Mouse (Mus musculus): ENCODE results near the gene Elmsan1. TPM values are rescaled to one million over a fixed set of nuclear protein-coding genes. Genes with fewer than 3 reads are reported as not detected.
A peak's percentile ranks its signal among the peaks of the same experiment; 100 is the strongest.

The Elmsan1 gene
- total RNA-seq, 4 experiments from 2014 or later: 17.8 to 23.3 (median 20.3) TPM

- DNase-seq (ENCODE audit: low spot score in 2 of 2): no peak
Observed at GRCm38 (mm10) chr12:84152352-84153190, 66.1 kb downstream of the Elmsan1 start.

- no peak for DNase-seq (ENCODE audit: low spot score in 2 of 2)
Observed at GRCm38 (mm10) chr12:84151911-84152310, 66.8 kb downstream of the Elmsan1 start.

DNA sequence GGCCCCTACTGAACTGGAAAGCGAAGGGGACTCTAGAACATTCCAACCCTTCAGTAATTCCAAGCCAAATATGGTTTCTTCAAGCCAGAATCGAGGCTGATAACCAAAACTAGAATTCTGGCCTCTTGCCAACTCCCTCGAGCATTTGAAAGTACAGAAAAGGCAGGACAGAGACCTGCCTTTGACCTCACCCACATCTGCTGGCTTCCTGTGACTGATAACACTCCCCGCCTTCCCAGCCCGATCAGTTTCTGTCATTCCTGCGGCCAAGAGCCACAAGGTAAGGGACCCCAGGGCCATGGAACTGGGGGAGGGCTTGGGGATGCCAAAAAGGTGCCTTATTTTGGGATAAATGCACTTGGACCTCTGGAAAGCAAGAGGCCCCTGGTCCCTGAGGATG is 67.7 kb downstream of the Elmsan1 start:
- DNase-seq (ENCODE audit: low spot score in 2 of 2): no peak

DNA sequence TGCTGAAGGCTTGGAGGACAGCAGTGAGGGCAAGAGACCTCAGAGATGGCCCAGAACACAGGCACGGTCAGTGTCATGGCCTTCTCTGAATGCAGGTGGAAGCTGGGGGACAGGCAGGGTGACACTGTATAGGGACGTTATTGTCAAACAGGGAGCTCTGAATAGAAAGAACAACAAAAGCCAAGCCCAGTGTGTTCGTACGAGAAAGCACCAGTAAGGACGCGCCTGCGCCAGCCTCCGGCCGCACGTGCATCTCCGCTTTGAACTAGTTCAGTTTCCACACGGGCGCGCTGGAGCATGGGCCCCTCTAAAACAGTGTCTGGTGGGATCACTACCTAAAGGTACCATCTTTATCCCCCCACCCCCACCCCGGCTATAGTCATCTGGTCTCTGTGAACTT is 68.7 kb downstream of the Elmsan1 start:
- no peak for DNase-seq (ENCODE audit: low spot score in 2 of 2)

- DNase-seq (ENCODE audit: low spot score in 2 of 2): no peak
Observed at GRCm38 (mm10) chr12:84148622-84149012, 70.1 kb downstream of the Elmsan1 start.

DNA sequence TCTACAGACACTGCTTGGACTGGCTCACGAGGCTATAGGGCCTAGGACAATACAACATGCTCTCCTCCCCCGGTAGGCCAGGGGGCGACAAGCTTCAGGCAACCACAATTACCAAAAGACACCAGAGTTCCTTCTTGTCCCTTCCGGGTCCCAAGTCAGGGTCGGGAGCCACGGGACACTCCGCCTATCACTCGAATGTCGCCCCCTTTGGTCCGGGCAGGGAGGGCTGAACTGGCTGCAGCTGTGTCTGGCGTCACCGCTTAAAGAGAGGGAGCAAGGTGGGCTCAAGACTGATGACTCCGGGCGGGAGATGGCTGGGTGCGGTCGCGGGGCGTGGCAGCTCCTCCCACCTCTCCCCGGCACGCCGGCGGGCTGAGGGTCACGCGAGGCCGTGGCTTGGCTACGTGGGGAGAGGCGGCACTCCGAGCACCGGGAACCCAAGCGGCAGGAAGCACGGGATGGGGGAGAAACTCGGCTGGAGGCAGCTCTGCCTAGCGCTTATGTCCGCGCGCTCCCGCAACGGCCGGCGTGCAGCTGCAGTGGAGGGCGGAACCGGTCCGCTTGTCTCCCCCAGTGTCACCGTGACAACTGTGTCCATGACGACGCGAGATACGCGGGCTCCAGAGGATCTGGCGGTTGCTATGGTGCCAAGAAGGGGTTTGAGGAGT is 70.6 kb downstream of the Elmsan1 start, which contains the start of gene Pnma1:
Gene Pnma1, minus strand, starts transcription at position 536 of the 668 bp plus-strand sequence.
- peak; percentile 52 to 77 for DNase-seq (ENCODE audit: low spot score in 2 of 2)

DNA sequence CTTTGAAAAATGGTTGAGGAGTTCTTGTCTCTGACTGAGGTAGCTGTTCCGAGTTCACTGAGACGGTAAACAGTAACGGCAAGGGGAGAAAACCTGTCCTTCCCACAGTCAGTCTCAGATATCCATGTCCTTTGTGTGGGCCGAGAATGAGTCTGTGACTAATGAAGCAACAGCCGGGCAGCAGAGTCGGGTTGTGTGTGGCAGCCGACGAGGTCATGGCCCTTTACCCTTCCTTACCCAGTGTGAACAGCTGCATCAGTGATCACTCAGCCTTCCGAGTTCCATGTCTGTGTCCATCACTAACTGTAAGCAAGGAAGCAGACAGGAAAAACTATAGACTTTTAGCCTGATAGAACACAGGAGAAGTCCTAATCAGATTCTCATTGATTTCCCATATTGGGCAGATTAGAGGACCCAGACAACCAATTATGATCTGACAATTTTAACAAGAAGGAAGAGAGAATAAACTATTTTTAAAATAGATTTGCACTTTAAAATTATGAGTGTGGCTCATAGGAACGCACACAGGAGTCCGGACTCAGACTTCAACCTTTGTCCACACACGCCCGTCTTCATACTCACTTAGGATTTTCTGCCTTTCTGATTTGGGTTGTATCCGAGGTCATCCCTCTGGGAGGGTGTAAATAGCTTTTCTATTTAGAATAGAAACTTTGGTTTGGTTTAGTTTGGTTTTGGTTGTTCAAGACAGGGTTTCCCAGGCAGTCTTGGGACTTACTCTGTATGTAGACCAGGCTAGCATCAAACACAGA is 76.2 kb downstream of the Elmsan1 start:
- DNase-seq (ENCODE audit: low spot score in 2 of 2): no peak

- DNase-seq (ENCODE audit: low spot score in 2 of 2): no peak
Observed at GRCm38 (mm10) chr12:84141271-84141670, 77.4 kb downstream of the Elmsan1 start.

GRCm38 (mm10) chr12:84140135-84140534 is 78.5 kb downstream of the Elmsan1 start:
- no peak for DNase-seq (ENCODE audit: low spot score in 2 of 2)

- no peak for DNase-seq (ENCODE audit: low spot score in 2 of 2)
Observed at GRCm38 (mm10) chr12:84137131-84137530, 81.5 kb downstream of the Elmsan1 start.

GRCm38 (mm10) chr12:84132265-84132664 is 86.4 kb downstream of the Elmsan1 start:
- DNase-seq (ENCODE audit: low spot score in 2 of 2): no peak

DNA sequence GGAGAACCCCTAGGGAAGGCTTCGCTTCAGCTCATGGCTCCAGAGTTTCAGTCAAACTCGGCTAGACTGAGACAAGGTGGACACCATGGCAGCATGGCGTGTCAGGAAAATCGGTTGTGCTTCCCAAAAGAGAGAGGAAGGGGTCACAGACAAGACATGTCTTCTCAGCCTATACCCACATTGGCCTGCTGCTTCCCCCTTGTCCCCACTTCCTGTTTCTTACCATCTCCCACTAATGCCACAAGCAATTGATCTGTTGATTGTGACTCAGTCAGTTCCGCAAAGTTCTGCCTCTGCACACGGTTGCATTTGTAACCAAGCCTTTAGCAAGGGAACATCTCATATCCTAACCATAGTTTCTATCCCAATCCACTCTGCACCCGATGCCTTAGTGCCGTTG is 88.8 kb downstream of the Elmsan1 start:
- DNase-seq (ENCODE audit: low spot score in 2 of 2): no peak

- no peak for DNase-seq (ENCODE audit: low spot score in 2 of 2)
Observed at GRCm38 (mm10) chr12:84128576-84128975, 90.1 kb downstream of the Elmsan1 start.

DNA sequence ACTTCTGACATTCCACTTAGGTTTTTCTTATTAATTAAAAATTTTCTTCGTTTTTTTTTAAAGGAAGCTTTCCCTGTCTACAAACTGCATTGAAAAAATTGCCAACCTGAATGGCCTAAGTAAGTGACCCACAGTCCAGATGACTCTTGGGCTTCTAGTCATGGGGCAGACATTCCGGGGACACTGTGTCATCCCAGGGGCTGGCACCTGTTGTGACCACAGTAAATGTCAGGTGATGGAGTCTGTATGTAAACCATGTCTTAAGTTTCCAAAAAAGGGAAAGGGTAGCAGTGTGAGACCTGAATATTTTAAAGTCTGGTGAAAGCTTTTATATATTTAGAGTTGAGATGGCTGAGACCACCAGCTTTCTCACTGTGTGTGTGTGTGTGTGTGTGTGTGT is 91.8 kb downstream of the Elmsan1 start:
- DNase-seq (ENCODE audit: low spot score in 2 of 2): no peak

GRCm38 (mm10) chr12:84125892-84126291 is 92.8 kb downstream of the Elmsan1 start:
- no peak for DNase-seq (ENCODE audit: low spot score in 2 of 2)

- DNase-seq (ENCODE audit: low spot score in 2 of 2): no peak
Observed at GRCm38 (mm10) chr12:84119584-84119983, 99.1 kb downstream of the Elmsan1 start.

DNA sequence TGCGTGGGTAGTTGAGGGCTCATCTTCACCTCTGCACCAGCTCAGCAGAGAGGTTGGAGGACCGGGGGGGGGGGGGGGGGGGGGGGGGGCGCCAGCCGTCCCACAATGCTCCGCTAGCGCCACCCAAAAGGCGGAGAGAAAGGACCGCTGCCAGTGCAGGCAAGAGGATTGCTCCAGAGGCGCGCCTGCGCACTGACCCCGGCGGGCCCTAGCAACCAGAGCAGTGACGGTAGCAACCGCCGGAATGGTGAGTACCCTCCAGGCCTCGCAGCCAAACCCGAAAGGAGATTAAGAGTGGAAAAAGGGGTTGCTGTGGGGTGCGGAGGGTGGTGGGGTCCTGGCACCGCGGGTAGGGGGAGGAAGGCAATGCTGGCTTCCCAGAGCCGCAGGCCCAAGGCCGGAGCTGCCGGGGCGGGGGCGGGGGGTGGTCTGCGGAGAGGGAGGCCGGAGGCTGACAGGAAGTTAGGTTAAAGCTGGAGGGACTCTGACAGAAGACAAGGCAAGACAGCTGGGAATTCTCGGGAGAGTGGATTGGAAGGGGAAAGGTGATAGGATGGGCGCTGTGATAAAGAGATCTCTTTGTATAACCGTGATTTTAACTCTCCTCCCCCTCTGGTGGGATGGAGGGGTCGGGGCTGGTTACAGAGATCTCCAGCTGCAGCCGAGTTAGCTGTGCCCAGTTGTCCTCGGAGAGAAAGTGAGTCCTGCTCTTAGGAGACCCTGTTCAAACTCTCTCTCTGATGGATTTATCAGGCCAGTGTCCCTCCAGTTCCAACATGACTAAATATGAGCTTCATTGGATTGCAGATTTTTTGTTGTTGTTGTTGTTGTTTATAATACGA is 104.3 kb downstream of the Elmsan1 start, which contains the start of gene Dnal1:
Gene Dnal1, plus strand, starts transcription at position 214 of the 842 bp plus-strand sequence.
- peak; percentile 61 to 84 for DNase-seq (ENCODE audit: low spot score in 2 of 2)

- DNase-seq (ENCODE audit: low spot score in 2 of 2): no peak
Observed at GRCm38 (mm10) chr12:84113676-84114075, 105.0 kb downstream of the Elmsan1 start.

DNA sequence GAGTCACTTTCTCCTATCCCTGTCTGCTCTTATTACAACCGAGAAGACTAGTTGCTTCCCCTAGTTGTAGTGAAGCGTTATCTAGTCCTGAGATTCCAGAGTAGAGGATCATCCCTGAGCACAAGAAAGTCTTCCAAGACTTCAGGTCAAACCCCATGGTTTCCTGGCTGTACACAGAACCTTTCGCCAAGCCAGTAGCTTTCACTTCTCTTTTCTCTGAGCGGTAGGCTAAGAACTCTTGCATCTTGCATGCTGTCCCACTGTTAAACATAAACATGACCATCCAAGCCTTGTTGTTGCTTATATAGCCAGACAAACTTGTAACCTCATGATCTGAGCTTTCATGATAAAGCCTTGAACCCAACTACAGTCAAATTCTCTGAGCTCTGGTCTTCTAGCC is 107.9 kb downstream of the Elmsan1 start:
- no peak for DNase-seq (ENCODE audit: low spot score in 2 of 2)

DNA sequence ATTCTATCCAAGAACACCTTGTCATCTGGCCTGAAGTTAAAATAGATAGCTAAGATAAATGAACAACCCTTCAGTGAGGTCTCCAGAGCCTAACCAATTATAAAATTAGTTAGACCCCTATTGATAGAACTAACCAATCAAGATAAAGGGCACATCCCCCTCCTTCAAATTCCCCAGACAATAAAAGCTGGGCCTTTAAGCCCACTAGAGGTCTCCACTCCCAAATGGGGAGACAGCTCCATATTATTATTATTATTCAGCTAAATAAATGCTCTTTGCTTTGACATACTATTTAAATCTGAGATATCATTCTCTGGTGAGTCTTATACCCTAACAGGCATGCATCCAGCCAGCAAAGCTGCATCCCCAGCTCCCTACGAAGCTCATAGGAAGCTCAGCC is 108.8 kb downstream of the Elmsan1 start:
- no peak for DNase-seq (ENCODE audit: low spot score in 2 of 2)

GRCm38 (mm10) chr12:84107692-84108091 is 111.0 kb downstream of the Elmsan1 start:
- no peak for DNase-seq (ENCODE audit: low spot score in 2 of 2)
